Mouse (Mus musculus): ENCODE results near the gene Rock2. TPM values are rescaled to one million over a fixed set of nuclear protein-coding genes. Genes with fewer than 3 reads are reported as not detected.

Rock2 gene
- polyA plus RNA-seq (2015; fragmentation: Nextera tagmentation; extraction: Ambion mirVana): 12.2 and 13.5 TPM in 2 replicates

GRCm38 (mm10) chr12:16894396-16895220 is at the start of gene Rock2:
Rock2 (plus strand) TSS chr12:16894895.

GRCm38 (mm10) chr12:16999739-17000497 is 105.2 kb downstream of the Rock2 start, which contains the start of gene Pqlc3:
Pqlc3 (minus strand) TSS chr12:17000408.

GRCm38 (mm10) chr12:17011100-17011870 is 116.6 kb downstream of the Rock2 start, which contains the start of gene 2410004P03Rik:
2410004P03Rik (minus strand) TSS chr12:17011727.

Other genes with a start within 250 kb of the Rock2 start
- gene Ntsr2, start 241.5 kb upstream of the Rock2 start, polyA plus RNA-seq (2015; fragmentation: Nextera tagmentation; extraction: Ambion mirVana): 0.12 TPM in 1 of 2 replicates, not detected in the other
- gene Greb1, start 94.0 kb upstream of the Rock2 start, polyA plus RNA-seq (2015; fragmentation: Nextera tagmentation; extraction: Ambion mirVana): 0.24 and 0.30 TPM in 2 replicates
- gene E2f6, start 83.9 kb upstream of the Rock2 start, polyA plus RNA-seq (2015; fragmentation: Nextera tagmentation; extraction: Ambion mirVana): 18.8 and 20.6 TPM in 2 replicates
- 16.2 and 19.6 TPM in 2 replicates for gene Pqlc3, start 105.5 kb downstream of the Rock2 start, polyA plus RNA-seq (2015; fragmentation: Nextera tagmentation; extraction: Ambion mirVana)
- 0.48 and 0.79 TPM in 2 replicates for gene 2410004P03Rik, start 116.8 kb downstream of the Rock2 start, polyA plus RNA-seq (2015; fragmentation: Nextera tagmentation; extraction: Ambion mirVana)